Mouse (Mus musculus): ENCODE data around the gene Rnf5.
A peak's percentile ranks its signal among the peaks of the same experiment; 100 is the strongest.

The Rnf5 gene

DNA sequence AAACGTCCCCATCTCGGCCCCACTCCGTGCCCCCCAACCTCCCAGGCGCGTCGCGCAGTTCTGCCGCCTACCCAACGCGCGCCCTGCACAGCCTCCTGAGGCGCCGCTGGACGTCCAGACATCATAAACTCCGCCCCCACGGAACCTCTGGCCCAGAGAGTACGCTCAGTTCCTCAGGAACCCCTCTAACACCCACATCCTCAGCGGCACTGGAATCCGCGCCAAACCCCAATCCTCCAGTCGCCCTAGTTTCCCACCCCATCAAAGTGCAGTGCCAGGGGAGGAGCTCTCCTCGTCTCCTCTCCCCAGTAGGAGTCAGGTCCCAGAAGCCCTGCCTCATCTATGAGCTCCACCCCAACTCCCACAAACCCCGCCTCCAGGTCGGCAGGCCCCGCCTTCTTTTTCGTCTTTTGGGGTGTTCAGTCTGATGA, 28.8 kb upstream of the Rnf5 start:
- peak; percentile 88 to 89 for DNase-seq (ENCODE audit: low spot score in 2 of 2)

DNA sequence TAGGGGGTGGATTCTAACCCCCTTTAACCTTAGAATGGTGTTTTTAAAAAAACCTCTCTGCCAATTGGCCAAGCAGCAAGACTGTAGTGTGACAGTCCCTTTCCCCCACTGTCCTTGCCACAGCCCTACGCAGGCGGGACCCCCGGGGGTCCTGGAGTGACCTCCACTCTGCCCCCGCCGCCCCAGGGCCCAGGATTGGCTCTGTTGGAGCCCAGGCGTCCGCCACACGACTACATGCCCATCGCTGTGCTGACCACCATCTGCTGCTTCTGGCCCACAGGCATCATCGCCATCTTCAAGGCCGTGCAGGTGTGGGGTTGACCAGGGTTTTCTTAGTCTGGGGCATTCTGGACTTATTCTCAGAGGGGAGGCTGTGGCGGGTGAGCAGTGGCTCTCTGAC, 28.2 kb upstream of the Rnf5 start:
- no peak for DNase-seq (ENCODE audit: low spot score in 2 of 2)

DNA sequence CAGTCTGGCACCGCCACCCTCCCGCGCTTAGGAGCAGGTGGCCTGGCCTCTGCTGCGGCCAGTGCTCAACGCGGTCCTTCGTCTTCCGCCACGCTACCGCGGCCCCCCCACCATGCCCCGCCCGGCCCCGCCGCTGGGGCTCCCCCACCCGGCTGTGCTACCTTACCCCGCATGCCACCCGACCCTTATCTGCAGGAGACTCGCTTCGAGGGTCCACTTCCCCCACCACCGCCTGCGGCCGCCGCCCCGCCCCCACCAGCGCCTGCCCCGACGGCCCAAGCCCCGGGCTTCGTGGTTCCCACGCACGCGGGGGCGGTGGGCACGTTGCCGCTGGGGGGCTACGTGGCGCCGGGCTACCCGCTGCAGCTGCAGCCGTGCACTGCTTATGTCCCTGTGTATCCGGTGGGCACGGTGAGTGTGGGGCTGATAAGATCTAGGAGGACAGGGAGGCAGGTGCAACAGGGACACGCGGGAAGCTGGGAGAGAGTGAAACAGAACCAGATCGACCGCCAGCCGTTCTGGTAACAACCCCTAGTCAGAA, 27.3 kb upstream of the Rnf5 start:
- peak in 1 of 2 experiments; percentile 64 for DNase-seq (ENCODE audit: low spot score in 2 of 2)

- DNase-seq (ENCODE audit: low spot score in 2 of 2): no peak
These were observed 26.5 kb upstream of the Rnf5 start for GRCm38 (mm10) chr17:34629796-34630603.

GRCm38 (mm10) chr17:34629221-34629751, 25.8 kb upstream of the Rnf5 start, which contains the start of gene Prrt1:
Gene Prrt1 (plus strand): TSS chr17:34629533.
- DNase-seq (ENCODE audit: low spot score in 2 of 2): peak; percentile 86 to 92

DNA sequence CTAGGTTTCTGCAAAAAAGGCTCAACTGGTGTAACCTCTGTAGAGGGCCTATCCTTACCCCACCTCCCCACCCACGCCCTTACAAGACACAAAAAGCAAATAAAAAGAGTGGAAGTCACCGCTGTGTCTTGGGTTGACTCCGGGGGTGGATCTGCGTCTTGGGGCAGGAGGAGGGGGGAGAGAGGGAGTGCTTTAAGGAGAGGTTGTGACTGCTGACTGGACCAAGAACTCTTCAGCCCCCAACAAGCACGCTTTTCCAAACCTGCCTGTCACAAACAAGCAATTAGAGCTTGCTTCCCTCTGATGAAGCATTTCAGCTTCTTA, 25.1 kb upstream of the Rnf5 start:
- DNase-seq (ENCODE audit: low spot score in 2 of 2): no peak

- peak in 1 of 2 experiments; percentile 66 for DNase-seq (ENCODE audit: low spot score in 2 of 2)
These were observed 24.6 kb upstream of the Rnf5 start, which contains the start of gene Ppt2 for GRCm38 (mm10) chr17:34627943-34628643. Gene Ppt2 (minus strand): TSS chr17:34628510.

GRCm38 (mm10) chr17:34627093-34627942, 23.8 kb upstream of the Rnf5 start:
- DNase-seq (ENCODE audit: low spot score in 2 of 2): peak; percentile 94

- DNase-seq (ENCODE audit: low spot score in 2 of 2): peak in 1 of 2 experiments; percentile 64
These were observed 23.2 kb upstream of the Rnf5 start for GRCm38 (mm10) chr17:34626773-34627092.

DNA sequence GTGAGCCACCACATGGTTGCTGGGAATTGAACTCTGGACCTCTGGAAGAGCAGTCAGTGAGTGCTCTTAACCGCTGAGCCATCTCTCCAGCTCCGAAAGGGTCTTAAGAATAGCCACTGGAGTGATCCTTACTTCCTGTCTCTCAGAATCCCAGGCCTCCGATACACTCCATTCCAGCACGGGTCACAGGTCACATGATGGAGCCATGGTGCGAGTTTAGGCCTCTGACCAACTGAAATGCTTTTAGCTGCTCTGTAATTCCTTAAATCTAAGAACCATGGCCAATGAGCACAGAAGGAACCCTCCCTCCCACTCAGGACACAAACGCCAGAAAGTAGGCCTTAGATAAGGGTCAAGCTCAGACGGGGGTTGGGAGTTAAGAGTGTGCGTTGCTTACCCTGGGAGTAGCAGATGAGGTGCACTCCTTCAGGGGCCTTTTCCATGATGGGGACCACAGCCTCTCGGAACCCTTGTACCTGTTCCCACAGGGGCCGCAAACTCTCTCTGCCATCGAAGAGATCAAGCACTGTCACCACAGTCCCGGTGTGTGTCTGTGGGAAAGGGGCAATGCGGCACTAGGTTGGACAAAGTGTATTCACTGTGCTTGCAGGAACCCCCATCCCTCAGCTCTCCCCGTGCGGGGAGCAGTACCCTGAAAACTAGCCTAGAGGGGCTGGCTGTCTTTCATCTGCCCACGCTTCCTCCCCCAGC, 22.7 kb upstream of the Rnf5 start:
- no peak for DNase-seq (ENCODE audit: low spot score in 2 of 2)

- no peak for DNase-seq (ENCODE audit: low spot score in 2 of 2)
These were observed 21.5 kb upstream of the Rnf5 start for GRCm38 (mm10) chr17:34624981-34625380.

DNA sequence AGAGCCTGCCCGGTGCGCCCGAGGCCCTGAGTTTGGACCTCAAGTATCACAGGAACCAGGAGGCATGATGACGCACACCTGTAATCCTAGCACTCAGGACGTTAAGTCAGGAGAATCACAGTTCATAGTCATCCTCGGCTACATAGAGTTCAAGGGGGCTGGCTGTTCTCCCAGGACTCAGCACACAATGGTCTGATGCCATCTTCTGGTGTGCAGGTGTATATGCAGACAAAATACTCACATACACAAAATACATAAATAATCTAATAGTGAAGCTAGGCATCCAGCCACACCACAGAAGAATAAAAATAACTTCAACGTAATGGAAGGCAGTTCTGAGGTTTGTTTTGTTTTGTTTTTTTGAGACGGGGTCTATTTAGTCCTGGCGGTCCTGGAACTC, 19.7 kb upstream of the Rnf5 start:
- peak in 1 of 2 experiments; percentile 27 for DNase-seq (ENCODE audit: low spot score in 2 of 2)

DNA sequence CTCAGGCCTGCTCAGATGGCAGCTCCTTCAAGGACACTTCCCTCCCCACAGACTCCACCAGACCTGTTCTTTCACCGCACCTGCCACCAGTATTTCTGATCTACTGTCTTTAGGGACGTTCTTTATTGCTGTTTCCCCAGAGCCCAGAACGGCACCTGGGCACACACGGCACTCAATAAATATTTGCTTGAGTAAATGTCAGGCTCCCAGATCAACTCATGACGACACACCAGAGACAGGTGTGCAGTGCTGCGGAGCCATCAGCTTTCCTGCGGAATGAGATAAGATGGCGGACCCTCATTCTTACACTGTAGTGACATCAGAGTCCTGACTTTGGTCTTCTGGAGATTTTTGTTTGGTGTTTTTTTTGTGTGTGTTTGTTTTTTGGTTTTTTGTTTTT, 17.5 kb upstream of the Rnf5 start:
- DNase-seq (ENCODE audit: low spot score in 2 of 2): no peak

DNA sequence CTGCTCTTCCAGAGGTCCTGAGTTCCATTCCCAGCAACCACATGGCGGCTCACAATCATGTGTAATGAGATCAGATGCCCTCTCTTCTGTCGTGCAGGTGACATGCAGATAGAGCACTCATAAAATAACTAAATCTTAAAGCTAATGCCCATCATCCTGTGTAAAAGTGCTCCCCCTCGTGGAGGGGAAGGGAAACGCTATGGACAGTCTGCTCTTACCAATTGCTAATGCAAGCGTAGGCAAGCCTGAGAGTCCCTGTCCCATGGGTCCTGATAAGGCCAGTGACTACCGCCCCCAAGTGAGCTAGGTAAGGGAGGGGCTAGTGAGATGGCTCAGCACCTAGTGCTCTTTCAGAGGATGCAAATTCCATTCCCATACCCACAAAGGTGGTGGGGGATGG, 15.5 kb upstream of the Rnf5 start:
- DNase-seq (ENCODE audit: low spot score in 2 of 2): peak in 1 of 2 experiments; percentile 35

DNA sequence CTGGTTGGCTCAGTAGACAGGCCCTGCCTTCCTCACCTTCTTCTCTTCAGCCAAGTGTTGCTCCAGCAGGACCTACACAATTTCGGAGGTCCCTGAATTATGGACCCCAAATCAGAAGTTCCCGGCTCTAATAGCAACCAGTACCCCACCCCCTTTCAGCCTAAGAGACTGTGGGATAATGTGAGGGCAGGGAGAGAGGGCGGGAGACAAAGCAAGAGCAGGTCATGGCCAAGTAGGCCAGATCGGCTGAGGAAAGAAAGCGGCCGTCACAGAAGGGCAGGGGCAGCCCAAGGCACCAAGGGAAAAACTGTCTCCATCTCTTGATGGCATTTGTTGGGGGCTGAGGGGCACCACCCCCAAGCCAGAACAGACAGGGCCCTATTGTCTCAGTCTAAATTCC, 12.4 kb upstream of the Rnf5 start, which contains the start of gene Egfl8:
TSS of gene Egfl8 (minus strand) at position 101 of the 400 bp plus-strand sequence.
- no peak for DNase-seq (ENCODE audit: low spot score in 2 of 2)

DNA sequence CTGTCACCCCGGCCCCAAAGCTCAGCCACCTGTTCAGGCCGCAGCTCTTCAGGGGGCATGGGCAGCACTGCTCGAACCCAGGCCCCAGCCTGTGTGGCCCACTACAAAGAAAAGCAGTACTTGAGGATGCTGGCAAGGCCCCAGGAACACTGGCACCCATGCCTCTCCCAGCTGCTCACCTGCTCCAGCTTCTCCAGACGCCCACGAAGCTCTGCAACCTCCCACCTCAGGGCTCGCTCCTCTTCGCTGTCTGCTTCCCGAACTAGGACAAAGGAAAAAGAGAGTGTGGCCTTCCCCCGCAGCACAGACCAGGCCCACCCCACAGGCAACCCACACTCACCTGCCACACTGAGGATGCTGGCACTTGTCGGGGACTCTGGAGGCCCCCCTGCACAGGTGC, 10.3 kb upstream of the Rnf5 start:
- no peak for DNase-seq (ENCODE audit: low spot score in 2 of 2)

DNA sequence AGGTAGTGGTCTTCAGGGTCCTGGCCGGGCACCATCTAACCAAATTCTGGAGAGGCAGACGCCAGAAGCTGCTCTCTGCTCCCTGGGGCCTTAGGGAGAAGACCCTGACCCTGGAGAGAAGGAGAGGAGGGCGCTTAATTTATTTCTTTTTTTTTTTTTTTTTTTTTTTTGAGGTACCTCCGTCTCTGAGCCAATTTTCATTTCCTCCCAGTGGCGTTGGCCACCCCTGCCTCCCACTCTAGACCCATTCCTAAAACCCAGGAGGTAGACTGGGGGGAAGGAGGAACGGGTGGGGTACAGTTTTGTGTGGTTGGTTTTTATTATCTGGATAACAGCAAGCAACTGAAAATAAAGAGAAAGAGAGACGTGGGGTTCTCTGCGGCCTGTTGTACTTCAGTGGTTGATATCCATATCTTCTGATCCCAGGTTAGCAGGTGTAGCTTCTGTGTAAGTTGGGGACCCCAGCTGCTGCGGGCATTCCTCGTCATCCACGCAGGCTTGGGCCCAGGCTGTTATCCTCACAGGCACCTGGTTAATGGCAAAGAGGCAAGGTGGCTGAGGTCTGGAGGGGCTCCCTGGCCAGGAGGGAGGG, 9.7 kb upstream of the Rnf5 start:
- DNase-seq (ENCODE audit: low spot score in 2 of 2): no peak

GRCm38 (mm10) chr17:34611050-34611449, 7.6 kb upstream of the Rnf5 start:
- DNase-seq (ENCODE audit: low spot score in 2 of 2): no peak

DNA sequence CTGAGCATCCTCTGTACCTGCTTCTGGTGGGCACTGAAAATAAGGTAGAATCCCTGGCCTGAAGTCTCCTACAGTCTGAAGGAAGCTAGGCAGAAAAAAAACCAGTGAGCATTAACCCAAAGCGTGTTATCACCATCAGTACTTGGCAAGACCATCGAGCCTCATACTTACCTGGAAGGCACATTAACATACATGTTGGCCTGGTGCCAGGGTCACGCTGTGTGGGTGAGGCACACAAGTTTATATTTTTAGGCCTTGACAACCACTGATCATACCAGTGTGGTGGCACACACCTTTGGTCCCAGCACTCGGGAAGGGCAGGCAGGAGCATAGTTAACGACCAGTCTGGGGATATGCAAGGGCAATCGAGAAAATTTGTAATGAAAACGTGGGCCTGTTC, 4.5 kb upstream of the Rnf5 start:
- peak in 1 of 2 experiments; percentile 60 for DNase-seq (ENCODE audit: low spot score in 2 of 2)

GRCm38 (mm10) chr17:34606186-34607039, 2.9 kb upstream of the Rnf5 start:
- no peak for DNase-seq (ENCODE audit: low spot score in 2 of 2)
